In the genomic region with DNA sequence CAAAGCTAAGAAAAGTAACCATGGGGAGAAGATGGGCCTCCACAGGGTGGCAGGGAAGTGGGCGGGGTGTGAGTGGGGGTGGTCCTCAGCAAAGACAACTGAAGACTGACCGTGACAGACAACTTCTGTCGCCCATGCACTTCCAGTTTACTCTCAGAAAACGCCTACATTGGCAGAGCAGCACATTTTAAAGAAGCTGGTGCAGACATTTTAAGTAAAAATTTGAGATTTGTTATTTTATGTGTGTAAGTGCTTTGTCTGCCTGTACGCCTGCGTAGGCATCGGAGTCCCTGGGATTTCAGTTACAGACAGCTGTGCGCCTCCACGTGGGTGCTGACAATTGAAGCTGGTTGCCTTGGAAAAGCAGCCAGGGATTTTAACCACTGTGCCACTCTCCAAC, we compare ENCODE assay signal across 19 mouse cellular contexts. TPM values are rescaled to one million over a fixed set of nuclear protein-coding genes. Genes with fewer than 3 reads are reported as not detected.
DNase-seq lines count a peak whose midpoint lies in the region; ATAC-seq and TF ChIP-seq lines count a peak whose summit lies in the region.
"Had no signal": no experiment of that assay in that cellular context is flagged by ENCODE, and none has a peak within 500 bp of the region (broad histone marks: within the 10 kb centered on the region; RNA-seq: fewer than 3 reads in every experiment).

No protein-coding gene starts in this region.

- no peak overlapping the region; the same call in 1 of the 2 replicates for H3K27ac ChIP-seq in lung, postnatal 0 days (ENCODE audit: low read length)
- H3K27ac ChIP-seq: embryonic facial prominence, embryonic 15.5 days; heart, adult 2 months; hindbrain, embryonic 14.5 days; limb, embryonic 12.5 days; liver, embryonic 15.5 days had no signal

- no peaks in the 10 kb centered on the region for H3K4me1 ChIP-seq in lung, postnatal 0 days (ENCODE audit: insufficient read depth, low read depth, low read length)
- H3K4me1 ChIP-seq: embryonic facial prominence, embryonic 15.5 days had no signal

- H3K4me3 ChIP-seq in lung, postnatal 0 days (ENCODE audit: low read depth, low read length), result no peak overlapping the region
- H3K4me3 ChIP-seq: embryonic facial prominence, embryonic 15.5 days; heart, adult 2 months; limb, embryonic 12.5 days; liver, embryonic 15.5 days; myocyte had no signal

- no peaks in the 10 kb centered on the region for H3K27me3 ChIP-seq in lung, postnatal 0 days (replicated peaks; ENCODE audit: insufficient read depth, low read length)
- H3K27me3 ChIP-seq: embryonic facial prominence, embryonic 15.5 days; limb, embryonic 12.5 days; liver, embryonic 15.5 days had no signal

- ATAC-seq in lung, postnatal 0 days, result 0 out of 2 replicates have a peak, but pooled peaks have one; percentile 9
- ATAC-seq: intestine, postnatal 0 days had no signal

- no peaks in the 10 kb centered on the region for H3K9me3 ChIP-seq in lung, postnatal 0 days (ENCODE audit: low read length)
- H3K9me3 ChIP-seq: embryonic facial prominence, embryonic 15.5 days; limb, embryonic 12.5 days; liver, embryonic 15.5 days had no signal

- no peak for TF ChIP-seq EP300 in lung, postnatal 0 days (IDR thresholded peaks at IDR 0.05)

- no peak for TF ChIP-seq CTCF in lung, postnatal 0 days (IDR thresholded peaks at IDR 0.05)

- no peak overlapping the region for H3K4me2 ChIP-seq in lung, postnatal 0 days (replicated peaks; ENCODE audit: low read depth, low read length)
- H3K4me2 ChIP-seq: embryonic facial prominence, embryonic 15.5 days; hindbrain, embryonic 14.5 days; limb, embryonic 12.5 days; liver, embryonic 15.5 days had no signal

- H3K36me3 ChIP-seq in lung, postnatal 0 days (ENCODE audit: insufficient read depth, low read length), result peaks cover 68% of the 10 kb centered on the region

- no peak overlapping the region for H3K9ac ChIP-seq in lung, postnatal 0 days (replicated peaks; ENCODE audit: low read depth)
- H3K9ac ChIP-seq: embryonic facial prominence, embryonic 15.5 days; hindbrain, embryonic 14.5 days; limb, embryonic 12.5 days; liver, embryonic 15.5 days had no signal

- no peak for DNase-seq in lung, postnatal 0 days (ENCODE audit: low spot score)
- DNase-seq in lung, postnatal 4 days, result no peak
- DNase-seq in frontal cortex, postnatal 14 days (ENCODE audit: low spot score in 2 of 2), result peak; percentile 28 to 41
- peak; percentile 60 to 76 for DNase-seq in left cerebral cortex, adult 18-20 months (ENCODE audit: low spot score in 2 of 2)
- DNase-seq in right cerebral cortex, postnatal 10 days (ENCODE audit: low spot score in 2 of 2), result peak; percentile 65 to 66
- DNase-seq in adrenal gland, adult 8-10 months, result no peak
- no peak for DNase-seq in urinary bladder, postnatal 14 days (ENCODE audit: low spot score)
- DNase-seq in heart, adult 8-10 months (ENCODE audit: low spot score), result no peak
- DNase-seq: cerebellum, adult 18-20 months; heart, adult 2 months; heart, postnatal 10 days; kidney, postnatal 25 days; thymus, postnatal 25 days had no signal

- WGBS in lung, postnatal 0 days, result 48% methylated on average over 9 of the region's 9 CpGs

RNA-seq across cellular contexts. Expression of a gene that starts 32.4 kb away (rescaled TPM):
- 19.7 and 20.1 TPM in 2 replicates for polyA plus RNA-seq in lung, postnatal 0 days (2015; fragmentation: Nextera tagmentation; extraction: Ambion mirVana)
- 10 to 100 TPM; 14.4 to 14.5 TPM for total RNA-seq in left cerebral cortex, adult 18-20 months (2021)
- total RNA-seq in adrenal gland, adult 8-10 months (2022), result 10 to 100 TPM; 27.2 to 44.9 (median 35.5) TPM
- 10 to 100 TPM; 10.7 to 12.1 (median 11.7) TPM for total RNA-seq in heart, adult 8-10 months (2022)

Comparison
In these comparisons a context has a peak if more than half of its experiments do, and no peak if none do; other contexts are left out.
1. DNase-seq: peak in frontal cortex, postnatal 14 days (2 of 2), left cerebral cortex, adult 18-20 months (2 of 2) and right cerebral cortex, postnatal 10 days (2 of 2); none in lung, postnatal 0 days (single experiment), lung, postnatal 4 days (0 of 2), adrenal gland, adult 8-10 months (single experiment), urinary bladder, postnatal 14 days (single experiment) and heart, adult 8-10 months (single experiment).